Mouse (Mus musculus) embryonic facial prominence, embryonic 15.5 days (tissue): Measurements from ENCODE around the gene Wdr26. TPM values are rescaled to one million over a fixed set of nuclear protein-coding genes. Genes with fewer than 3 reads are reported as not detected.

Experiments
- ATAC-seq: fragments of 200-750 bp; cut with Nextera tagmentation; 2 replicates; pipeline ENCODE4 v1.8.0; 2017; ENCODE audit warnings: low read depth, moderate TSS enrichment; ENCODE audit not compliant: insufficient number of reproducible peaks, low FRiP score, low TSS enrichment
- H3K27ac ChIP-seq: fragments of 300-500 bp; sonication (generic); replicated peaks from 2 replicates; pipeline ENCODE4 v1.5.1; 2015; ENCODE audit warnings: mild to moderate bottlenecking, inconsistent platforms
- H3K27me3 ChIP-seq: fragments of 300-500 bp; sonication (generic); 2 replicates; pipeline ENCODE4 v1.6.1; 2015; ENCODE audit warnings: inconsistent platforms
- H3K36me3 ChIP-seq: fragments of 300-500 bp; sonication (generic); 2 replicates; pipeline ENCODE4 v1.6.1; 2015; ENCODE audit warnings: mild to moderate bottlenecking, inconsistent platforms
- H3K4me1 ChIP-seq: fragments of 300-500 bp; sonication (generic); 2 replicates; pipeline ENCODE4 v1.6.1; 2015; ENCODE audit warnings: inconsistent platforms
- H3K4me2 ChIP-seq: fragments of 300-500 bp; sonication (generic); replicated peaks from 2 replicates; pipeline ENCODE4 v1.6.1; 2015; ENCODE audit warnings: mild to moderate bottlenecking, inconsistent platforms
- H3K4me3 ChIP-seq: fragments of 300-500 bp; sonication (generic); replicated peaks from 2 replicates; pipeline ENCODE4 v1.5.1; 2015; ENCODE audit warnings: mild to moderate bottlenecking, inconsistent platforms
- H3K9ac ChIP-seq: fragments of 300-500 bp; sonication (generic); 2 replicates; pipeline ENCODE4 v1.6.1; 2015; ENCODE audit warnings: inconsistent platforms
- H3K9me3 ChIP-seq: fragments of 300-500 bp; sonication (generic); replicated peaks from 2 replicates; pipeline ENCODE4 v1.6.1; 2016; ENCODE audit warnings: inconsistent platforms
- WGBS: fragments of 180-500 bp; shearing (Covaris S2); methylation state at CpG from one replicate; pipeline ENCODE4 v1.1.7; 2015; 5-methylcytosine and 5-hydroxymethylcytosine counted together
- polyA plus RNA-seq: library from polyadenylated mRNA; unstranded; fragments of >200 nt; fragmentation: Nextera tagmentation; extraction: Ambion mirVana; gene quantifications from 2 replicates; pipeline ENCODE4 v1.2.1, GENCODE M21; 2015

Gene Wdr26
- polyA plus RNA-seq, 1 experiment from 2014 or later, result 38.0 TPM

GRCm38 (mm10) chr1:181150431-181150826 lies 61.4 kb downstream of the Wdr26 start:
- Histone ChIP-seq H3K9ac (no peak overlapping the region), H3K4me3 (peak overlapping the region; percentile 67; the same call in 1 of the 2 replicates), H3K27ac (no peak overlapping the region), H3K36me3 (peaks cover 16% of the 10 kb centered on the region; the same call in 1 of the 2 replicates), H3K4me2 (peak overlapping the region; percentile 55; the same call in 1 of the 2 replicates), H3K9me3 (no peaks in the 10 kb centered on the region), H3K4me1 (peaks cover 12% of the 10 kb centered on the region), H3K27me3 (no peaks in the 10 kb centered on the region)
- WGBS, result 68% methylated on average over 3 of the region's 3 CpGs
- ATAC-seq, result no peak

- Histone ChIP-seq H3K27ac (no peak overlapping the region), H3K9ac (no peak overlapping the region), H3K36me3 (peaks cover 7% of the 10 kb centered on the region; the same call in 1 of the 2 replicates), H3K4me2 (no peak overlapping the region), H3K4me3 (no peak overlapping the region), H3K9me3 (no peaks in the 10 kb centered on the region), H3K27me3 (no peaks in the 10 kb centered on the region), H3K4me1 (peaks cover 14% of the 10 kb centered on the region)
- WGBS, result 76% methylated on average over 3 of the region's 3 CpGs
- no peak for ATAC-seq
These were observed 62.3 kb downstream of the Wdr26 start for GRCm38 (mm10) chr1:181149373-181150017.

DNA sequence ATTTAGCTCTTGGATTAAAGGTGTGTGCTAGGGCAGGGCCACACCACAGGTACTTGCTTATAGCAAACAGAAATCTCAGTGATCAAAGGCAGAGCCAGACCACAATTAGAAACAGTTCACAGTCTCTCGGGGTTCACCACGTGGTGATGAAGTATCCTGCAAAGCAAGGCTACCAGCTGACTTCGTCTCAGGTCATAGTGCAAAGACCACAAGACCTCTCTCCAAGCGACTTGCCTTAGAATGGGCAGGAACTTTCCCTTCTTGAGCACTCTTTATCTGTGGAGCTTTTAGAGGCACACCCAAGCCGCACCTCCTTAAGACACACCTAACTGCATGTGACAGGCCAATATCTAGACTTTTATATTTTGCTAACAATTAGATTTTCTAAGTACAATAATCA lies 63.3 kb downstream of the Wdr26 start:
- WGBS, result 60% methylated on average over 5 of the region's 5 CpGs
- no peak overlapping the region for H3K4me2 ChIP-seq
- H3K9ac ChIP-seq, result no peak overlapping the region
- no peak overlapping the region for H3K27ac ChIP-seq
- ATAC-seq, result no peak
- H3K4me1 ChIP-seq, result peaks cover 14% of the 10 kb centered on the region
- no peaks in the 10 kb centered on the region for H3K27me3 ChIP-seq
- H3K4me3 ChIP-seq, result no peak overlapping the region
- H3K36me3 ChIP-seq, result no peaks in the 10 kb centered on the region
- no peaks in the 10 kb centered on the region for H3K9me3 ChIP-seq

DNA sequence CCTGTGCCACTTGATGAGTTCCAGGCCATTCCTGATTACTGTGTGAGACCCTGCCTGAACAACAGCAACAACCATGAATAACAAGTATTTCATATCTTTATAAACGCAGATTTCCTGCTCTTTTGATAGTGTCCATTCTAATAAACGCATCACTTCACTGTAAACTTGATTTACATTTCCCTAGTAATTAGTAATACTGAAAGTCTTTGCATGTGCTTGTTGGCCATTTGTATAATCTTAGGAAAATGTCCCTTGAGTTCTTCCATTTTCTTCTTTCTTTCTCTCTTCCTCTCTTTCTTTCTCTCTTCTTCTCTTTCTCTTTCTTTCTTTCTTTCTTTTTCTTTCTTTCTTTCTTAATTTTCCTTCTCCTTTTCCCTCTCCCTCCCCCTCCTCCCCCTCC lies 65.6 kb downstream of the Wdr26 start:
- no peaks in the 10 kb centered on the region for H3K27me3 ChIP-seq
- no peak overlapping the region for H3K27ac ChIP-seq
- ATAC-seq, result no peak
- 94% methylated on average over 2 of the region's 2 CpGs for WGBS
- no peak overlapping the region for H3K4me3 ChIP-seq
- no peaks in the 10 kb centered on the region for H3K9me3 ChIP-seq
- no peak overlapping the region for H3K9ac ChIP-seq
- H3K4me2 ChIP-seq, result no peak overlapping the region
- peaks cover 6% of the 10 kb centered on the region for H3K36me3 ChIP-seq
- peaks cover 14% of the 10 kb centered on the region for H3K4me1 ChIP-seq

DNA sequence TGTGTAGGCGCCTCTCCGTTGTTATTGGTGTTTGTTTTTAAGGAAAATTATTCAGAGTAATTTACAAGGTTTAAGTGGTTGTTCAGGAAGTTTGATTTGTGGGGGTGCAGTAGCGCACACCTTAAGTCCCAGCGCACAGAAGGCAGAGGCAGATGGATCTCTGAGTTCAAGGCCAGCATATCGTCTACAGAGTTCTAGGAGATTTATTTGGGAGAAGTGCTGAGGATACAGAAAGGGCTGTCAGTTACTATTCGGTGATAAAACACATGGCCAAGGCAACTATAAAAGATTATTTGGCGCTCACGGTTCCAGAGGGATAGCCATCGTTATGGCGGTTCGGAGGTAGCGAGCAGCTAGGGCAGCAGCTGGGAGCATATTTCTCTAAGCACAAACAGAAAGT lies 66.8 kb downstream of the Wdr26 start:
- Histone ChIP-seq H3K36me3 (peaks cover 18% of the 10 kb centered on the region), H3K9me3 (no peaks in the 10 kb centered on the region), H3K4me2 (peak overlapping the region; percentile 60), H3K27me3 (no peaks in the 10 kb centered on the region), H3K4me3 (peak overlapping the region; percentile 84), H3K9ac (peak overlapping the region; percentile 66), H3K27ac (peak overlapping the region; percentile 93), H3K4me1 (peaks cover 14% of the 10 kb centered on the region)
- 9% methylated on average over 12 of the region's 12 CpGs for WGBS
- ATAC-seq, result no peak

DNA sequence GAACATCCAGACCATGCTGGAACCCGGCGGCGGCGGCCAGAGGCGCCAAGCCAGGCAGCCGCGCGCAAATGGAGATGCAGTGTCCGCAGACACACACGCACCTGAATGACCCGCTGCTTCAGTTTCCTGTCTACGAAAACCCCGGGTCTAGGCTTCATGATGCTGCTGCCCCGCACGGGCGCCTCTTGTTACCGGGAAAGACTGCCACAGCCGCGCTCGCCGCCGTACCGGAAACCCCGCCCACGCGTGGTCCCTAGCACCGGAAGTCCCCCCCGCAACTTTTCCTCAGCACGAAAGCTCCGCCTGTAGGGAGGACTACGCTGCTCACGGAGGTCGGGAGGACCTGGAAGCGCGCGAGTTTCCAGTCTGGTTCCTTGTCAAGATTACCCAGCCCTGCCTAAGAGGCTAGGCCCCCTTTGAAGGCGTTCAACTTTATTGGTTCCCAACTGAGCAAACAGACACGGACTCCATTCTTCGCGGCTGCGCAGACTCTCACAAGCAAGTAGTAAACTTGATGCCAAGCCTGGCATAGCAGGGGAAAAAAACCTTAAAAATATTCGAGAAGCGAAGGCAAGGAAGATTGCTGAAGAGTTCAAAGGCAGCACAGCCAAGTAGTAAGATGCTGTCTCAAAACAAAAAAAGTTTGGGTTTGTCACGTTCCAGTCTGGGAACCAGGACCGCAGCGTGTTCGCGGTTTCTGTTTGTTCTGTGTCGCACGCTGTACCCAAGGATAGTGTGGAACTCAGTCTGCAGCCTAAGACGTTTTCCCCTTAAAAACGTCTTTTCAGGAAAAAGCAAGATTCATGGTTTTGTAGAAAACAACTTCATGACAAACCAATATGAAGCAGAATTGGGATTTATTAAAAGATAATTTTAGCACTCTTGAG lies 67.6 kb downstream of the Wdr26 start, which contains the start of the genes Nvl and Cnih4:
Nvl (minus strand) TSS at position 255 of the 887 bp plus-strand sequence.
Cnih4 (plus strand) TSS at position 744 of the 887 bp plus-strand sequence.
- under 1% methylated on average over 52 of the region's 52 CpGs for WGBS
- Histone ChIP-seq H3K36me3 (peaks cover 22% of the 10 kb centered on the region), H3K27me3 (no peaks in the 10 kb centered on the region), H3K4me1 (peaks cover 14% of the 10 kb centered on the region), H3K4me3 (peak within 1 kb of the TSS; percentile 84), H3K4me2 (peak within 1 kb of the TSS; percentile 60), H3K9ac (peak within 1 kb of the TSS; percentile 66), H3K27ac (peak within 1 kb of the TSS; percentile 93), H3K9me3 (no peaks in the 10 kb centered on the region)
- peak; percentile 99 for ATAC-seq

DNA sequence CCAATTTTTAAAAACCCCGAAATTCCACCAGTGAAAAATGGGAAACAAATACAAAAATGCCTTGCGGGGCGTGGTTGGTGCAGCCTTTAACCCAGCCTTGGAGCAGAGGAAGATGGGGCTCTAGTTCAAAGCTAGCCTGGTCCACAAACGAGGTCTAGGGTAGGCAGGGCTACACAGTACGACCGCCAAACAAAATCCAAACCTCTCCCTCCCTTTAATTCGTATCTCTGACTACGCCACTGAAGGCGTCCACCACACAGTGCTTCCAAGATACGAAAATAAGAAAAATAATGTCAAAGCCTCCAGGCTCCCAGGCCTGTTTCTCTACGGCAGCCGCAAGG lies 68.2 kb downstream of the Wdr26 start:
- no peak; the same call in 1 of the 2 replicates for ATAC-seq
- Histone ChIP-seq H3K4me1 (peaks cover 14% of the 10 kb centered on the region), H3K36me3 (peaks cover 22% of the 10 kb centered on the region), H3K4me2 (peak overlapping the region; percentile 60), H3K9ac (peak overlapping the region; percentile 66), H3K27me3 (no peaks in the 10 kb centered on the region), H3K4me3 (peak overlapping the region; percentile 84), H3K9me3 (no peaks in the 10 kb centered on the region), H3K27ac (peak overlapping the region; percentile 93; the same call in 1 of the 2 replicates)
- 1% methylated on average over 12 of the region's 12 CpGs for WGBS

GRCm38 (mm10) chr1:181138730-181139129 lies 73.1 kb downstream of the Wdr26 start:
- H3K36me3 ChIP-seq, result peaks cover 54% of the 10 kb centered on the region
- no peak for ATAC-seq
- no peak overlapping the region for H3K4me2 ChIP-seq
- H3K9ac ChIP-seq, result no peak overlapping the region
- no peaks in the 10 kb centered on the region for H3K27me3 ChIP-seq
- peaks cover 5% of the 10 kb centered on the region for H3K4me1 ChIP-seq
- no peaks in the 10 kb centered on the region for H3K9me3 ChIP-seq
- H3K4me3 ChIP-seq, result no peak overlapping the region
- no peak overlapping the region for H3K27ac ChIP-seq
- 86% methylated on average over 7 of the region's 7 CpGs for WGBS

DNA sequence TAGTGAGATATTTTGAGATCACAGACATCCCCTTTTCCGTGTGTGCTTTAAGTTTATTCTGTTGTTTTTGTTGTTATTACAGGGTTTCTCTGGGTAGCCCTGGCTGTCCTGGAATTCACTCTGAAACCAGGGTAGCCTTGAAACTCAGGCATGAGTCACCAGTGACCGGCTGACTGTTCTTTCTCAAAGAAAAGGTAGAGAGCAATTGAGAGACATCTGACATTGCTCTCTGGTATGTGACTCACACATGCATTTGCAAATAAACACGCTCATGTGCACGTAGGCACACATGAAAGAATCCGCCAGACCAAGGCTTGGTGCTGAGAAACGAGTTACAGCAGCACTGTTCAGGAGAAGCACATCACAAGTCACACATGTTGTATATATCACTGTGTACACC lies 79.9 kb downstream of the Wdr26 start:
- H3K4me3 ChIP-seq, result no peak overlapping the region
- H3K4me2 ChIP-seq, result no peak overlapping the region
- H3K27ac ChIP-seq, result no peak overlapping the region
- WGBS, result 96% methylated on average over 6 of the region's 6 CpGs
- no peaks in the 10 kb centered on the region for H3K9me3 ChIP-seq
- ATAC-seq, result no peak
- no peak overlapping the region for H3K9ac ChIP-seq
- no peaks in the 10 kb centered on the region for H3K4me1 ChIP-seq
- no peaks in the 10 kb centered on the region for H3K27me3 ChIP-seq
- peaks cover 75% of the 10 kb centered on the region for H3K36me3 ChIP-seq

DNA sequence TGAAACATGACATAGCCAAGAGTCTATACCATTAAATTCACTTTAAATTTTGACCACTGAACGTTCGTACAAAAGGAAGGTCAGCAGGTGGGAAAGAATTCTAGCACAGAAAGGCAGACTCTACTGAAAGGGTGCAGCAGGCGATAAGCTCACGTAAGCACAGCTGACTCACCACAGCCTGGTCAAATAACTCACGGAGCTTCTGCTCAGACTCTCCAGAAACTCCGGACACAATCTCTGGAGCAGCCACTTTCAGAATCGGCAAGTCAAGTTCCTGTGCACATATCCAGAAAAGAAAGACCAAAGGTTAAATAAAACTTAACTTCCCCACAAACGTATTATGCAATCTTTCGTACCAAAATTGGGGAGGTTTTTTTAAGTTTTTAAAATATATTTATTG lies 85.0 kb downstream of the Wdr26 start:
- no peak overlapping the region for H3K27ac ChIP-seq
- no peak overlapping the region for H3K4me2 ChIP-seq
- H3K36me3 ChIP-seq, result peaks cover 77% of the 10 kb centered on the region
- no peaks in the 10 kb centered on the region for H3K27me3 ChIP-seq
- WGBS, result 93% methylated on average over 9 of the region's 9 CpGs
- no peak overlapping the region for H3K9ac ChIP-seq
- no peak overlapping the region for H3K4me3 ChIP-seq
- no peak for ATAC-seq
- no peaks in the 10 kb centered on the region for H3K9me3 ChIP-seq
- no peaks in the 10 kb centered on the region for H3K4me1 ChIP-seq

DNA sequence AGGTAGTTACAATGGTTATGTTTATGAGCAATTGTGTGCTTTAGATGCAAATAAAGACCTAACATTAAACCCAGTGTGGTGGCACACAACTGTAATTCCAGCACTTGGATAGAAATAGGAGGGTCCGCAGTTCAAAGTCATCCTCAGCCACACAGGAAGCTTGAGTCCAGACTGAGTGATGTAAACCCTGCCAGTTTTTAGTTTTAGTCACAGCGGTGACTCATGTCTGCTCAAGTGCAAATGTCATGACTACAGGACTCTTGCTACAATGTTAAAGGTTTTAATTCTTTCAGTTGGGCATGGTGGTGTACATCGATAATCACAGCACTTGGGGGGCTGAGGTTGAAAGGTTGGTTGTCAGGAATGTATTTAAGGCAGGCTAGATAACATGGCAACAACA lies 85.9 kb downstream of the Wdr26 start:
- H3K9me3 ChIP-seq, result no peaks in the 10 kb centered on the region
- no peak overlapping the region for H3K27ac ChIP-seq
- WGBS, result 95% methylated on average over 3 of the region's 3 CpGs
- peaks cover 74% of the 10 kb centered on the region for H3K36me3 ChIP-seq
- H3K27me3 ChIP-seq, result no peaks in the 10 kb centered on the region
- no peaks in the 10 kb centered on the region for H3K4me1 ChIP-seq
- no peak overlapping the region for H3K4me3 ChIP-seq
- ATAC-seq, result no peak
- H3K9ac ChIP-seq, result no peak overlapping the region
- no peak overlapping the region for H3K4me2 ChIP-seq
